Mouse (Mus musculus) cerebellum, adult 9-10 months (tissue): ENCODE data around the gene Tyro3.

Source experiments
- DNase-seq: peaks from one replicate; pipeline ENCODE4 v3.0.0; 2022

Tyro3 gene

GRCm38 (mm10) chr2:119797279-119797783, at the start of gene Tyro3:
Gene Tyro3, plus strand, starts transcription at chr2:119797733.
- DNase-seq, result no peak

GRCm38 (mm10) chr2:119749260-119749659, 48.3 kb upstream of the Tyro3 start:
- DNase-seq, result no peak

- DNase-seq, result peak; percentile 33
Measured at GRCm38 (mm10) chr2:119757601-119758100, 39.9 kb upstream of the Tyro3 start.

- peak; percentile 33 for DNase-seq
Measured at GRCm38 (mm10) chr2:119758101-119758843, 39.3 kb upstream of the Tyro3 start.

- DNase-seq, result no peak
Measured at GRCm38 (mm10) chr2:119758844-119759835, 38.4 kb upstream of the Tyro3 start.

GRCm38 (mm10) chr2:119760251-119760650, 37.3 kb upstream of the Tyro3 start, which contains the start of gene Ltk:
Gene Ltk, minus strand, starts transcription at chr2:119760431.
- no peak for DNase-seq

- DNase-seq, result no peak
Measured at GRCm38 (mm10) chr2:119762276-119762675, 35.3 kb upstream of the Tyro3 start.

GRCm38 (mm10) chr2:119763924-119764323, 33.6 kb upstream of the Tyro3 start:
- DNase-seq, result no peak

GRCm38 (mm10) chr2:119767246-119767645, 30.3 kb upstream of the Tyro3 start:
- no peak for DNase-seq

- peak; percentile 77 for DNase-seq
Measured at GRCm38 (mm10) chr2:119787206-119787883, 10.2 kb upstream of the Tyro3 start, which contains the start of gene Rpap1. Gene Rpap1, minus strand, starts transcription at chr2:119787537.

- DNase-seq, result no peak
Measured at GRCm38 (mm10) chr2:119789996-119790395, 7.5 kb upstream of the Tyro3 start.

- DNase-seq, result peak; percentile 74
Measured at GRCm38 (mm10) chr2:119798246-119798927, 854 bp downstream of the Tyro3 start.

GRCm38 (mm10) chr2:119799181-119799960, 1.8 kb downstream of the Tyro3 start:
- DNase-seq, result peak; percentile 69

- DNase-seq, result peak; percentile 68
Measured at GRCm38 (mm10) chr2:119799961-119800550, 2.5 kb downstream of the Tyro3 start.

GRCm38 (mm10) chr2:119800876-119801846, 3.6 kb downstream of the Tyro3 start:
- peak; percentile 93 for DNase-seq

GRCm38 (mm10) chr2:119802767-119803617, 5.5 kb downstream of the Tyro3 start:
- no peak for DNase-seq

GRCm38 (mm10) chr2:119803618-119804274, 6.2 kb downstream of the Tyro3 start:
- DNase-seq, result no peak

GRCm38 (mm10) chr2:119804275-119804628, 6.7 kb downstream of the Tyro3 start:
- no peak for DNase-seq
